Mouse (Mus musculus) hindbrain, embryonic 15.5 days (tissue): Measurements from ENCODE around the gene Trim34b. TPM values are rescaled to one million over a fixed set of nuclear protein-coding genes. Genes with fewer than 3 reads are reported as not detected.
"Not testable (repeated sequence)": the region's sequence is repeated elsewhere in the genome, so short reads cannot be mapped to it uniquely, and the experiment has no call there.

Source experiments
- ATAC-seq: fragments of 200-750 bp; cut with Nextera tagmentation; 2 replicates; pipeline ENCODE4 v1.8.0; 2017; ENCODE audit warnings: low read depth, moderate number of reproducible peaks, moderate TSS enrichment; ENCODE audit not compliant: low FRiP score
- H3K27ac ChIP-seq: fragments of 300-500 bp; sonication (generic); replicated peaks from 2 replicates; pipeline ENCODE4 v1.5.1; 2015; ENCODE audit warnings: mild to moderate bottlenecking, inconsistent platforms
- H3K27me3 ChIP-seq: fragments of 300-500 bp; sonication (generic); 2 replicates; pipeline ENCODE4 v1.6.1; 2015; ENCODE audit warnings: control low read depth, inconsistent platforms
- H3K36me3 ChIP-seq: fragments of 300-500 bp; sonication (generic); 2 replicates; pipeline ENCODE4 v1.6.1; 2015; ENCODE audit warnings: control low read depth, inconsistent platforms
- H3K4me1 ChIP-seq: fragments of 300-500 bp; sonication (generic); replicated peaks from 2 replicates; pipeline ENCODE4 v1.6.1; 2015; ENCODE audit warnings: control low read depth, inconsistent platforms
- H3K4me2 ChIP-seq: fragments of 300-500 bp; sonication (generic); 2 replicates; pipeline ENCODE4 v1.6.1; 2015; ENCODE audit warnings: moderate library complexity, mild to moderate bottlenecking, inconsistent platforms
- H3K4me3 ChIP-seq: fragments of 300-500 bp; sonication (generic); 2 replicates; pipeline ENCODE4 v1.5.1; 2015; ENCODE audit warnings: mild to moderate bottlenecking, inconsistent platforms
- H3K9ac ChIP-seq: fragments of 300-500 bp; sonication (generic); 2 replicates; pipeline ENCODE4 v1.6.1; 2015; ENCODE audit warnings: inconsistent platforms
- H3K9me3 ChIP-seq: fragments of 300-500 bp; sonication (generic); 2 replicates; pipeline ENCODE4 v1.6.1; 2016; ENCODE audit warnings: control low read depth, inconsistent platforms
- WGBS: fragments of 180-500 bp; shearing (Covaris S2); methylation state at CpG from one replicate; pipeline ENCODE4 v1.1.7; 2015; 5-methylcytosine and 5-hydroxymethylcytosine counted together
- polyA plus RNA-seq: library from polyadenylated mRNA; unstranded; fragments of >200 nt; fragmentation: Nextera tagmentation; extraction: Ambion mirVana; gene quantifications from 2 replicates; pipeline ENCODE4 v1.2.1, GENCODE M21; 2015

Trim34b gene
- polyA plus RNA-seq: not detected in 2 replicates

DNA sequence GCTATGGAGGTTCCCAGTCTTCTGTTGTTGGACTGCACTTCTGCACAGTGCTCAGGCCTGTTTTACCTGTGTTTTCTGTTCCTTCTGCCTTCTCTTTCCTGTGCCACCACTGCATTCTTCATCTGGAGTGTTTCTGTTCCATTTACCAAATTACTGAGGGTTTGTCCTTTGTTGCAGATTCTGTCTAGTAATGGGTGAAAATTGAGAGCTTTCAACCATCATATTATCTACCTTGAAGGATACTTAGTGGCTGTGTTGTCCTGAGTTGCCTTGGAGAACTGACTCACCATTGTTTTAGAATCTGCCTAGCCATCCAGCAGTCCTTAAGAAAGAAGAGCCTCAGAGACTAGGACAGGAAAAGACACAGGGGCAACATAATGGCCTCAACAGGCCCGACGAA, at the start of gene Trim34b:
Gene Trim34b (plus strand): TSS at position 301 of the 400 bp plus-strand sequence.
- not testable (repeated sequence) for ATAC-seq, H3K27ac ChIP-seq, H3K36me3 ChIP-seq, H3K4me3 ChIP-seq, H3K9ac ChIP-seq, H3K4me1 ChIP-seq, H3K9me3 ChIP-seq, H3K27me3 ChIP-seq, H3K4me2 ChIP-seq
- 85% methylated on average over 2 of the region's 2 CpGs for WGBS

DNA sequence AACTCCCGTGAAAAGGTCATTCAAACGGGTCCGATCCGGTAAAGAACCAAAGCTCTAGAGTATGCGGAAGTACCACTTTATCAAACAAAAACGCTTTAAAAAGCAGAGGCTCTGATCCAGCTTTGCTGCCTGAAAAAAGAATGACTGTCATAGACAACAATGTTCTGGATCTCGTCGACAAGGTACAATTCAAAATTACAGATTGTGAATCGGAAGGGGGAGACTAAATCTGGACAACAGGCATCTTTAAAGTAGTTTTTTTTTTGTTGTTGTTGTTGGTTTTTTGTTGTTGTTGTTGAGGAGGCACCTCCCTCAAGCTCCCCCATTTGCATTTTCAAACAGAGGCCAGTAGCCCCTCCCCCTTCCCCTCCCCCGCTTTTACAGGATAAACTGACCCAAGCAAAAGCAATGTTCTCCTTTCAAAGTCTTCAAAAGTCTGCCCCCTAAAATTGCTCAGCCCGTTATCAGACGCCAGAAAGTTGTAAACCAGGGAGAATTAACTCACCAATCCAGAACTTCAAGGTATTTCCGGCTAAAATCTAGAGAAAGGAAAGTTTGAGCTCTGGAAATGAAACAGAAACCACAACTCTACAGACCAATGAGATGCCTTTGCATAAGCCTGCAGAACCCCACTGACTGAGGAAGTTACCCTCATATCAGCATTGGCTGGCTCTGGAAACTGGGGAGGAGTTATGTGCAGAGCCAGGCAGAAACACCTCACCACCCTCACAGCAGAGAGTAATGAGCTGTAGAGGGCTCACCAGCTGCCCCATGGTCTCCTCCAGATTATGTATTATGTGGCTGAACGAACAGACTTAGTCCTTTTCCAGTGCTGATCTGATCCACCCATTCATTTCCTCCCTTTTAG, 41.5 kb upstream of the Trim34b start, which contains the start of gene Trim5:
Gene Trim5 (minus strand): TSS at position 519 of the 868 bp plus-strand sequence.
- 0 out of 2 replicates have a peak within 1 kb of the TSS, but pooled peaks have one; percentile 16 for H3K4me2 ChIP-seq
- not testable (repeated sequence) for H3K4me1 ChIP-seq
- 39% methylated on average over 14 of the region's 14 CpGs for WGBS

DNA sequence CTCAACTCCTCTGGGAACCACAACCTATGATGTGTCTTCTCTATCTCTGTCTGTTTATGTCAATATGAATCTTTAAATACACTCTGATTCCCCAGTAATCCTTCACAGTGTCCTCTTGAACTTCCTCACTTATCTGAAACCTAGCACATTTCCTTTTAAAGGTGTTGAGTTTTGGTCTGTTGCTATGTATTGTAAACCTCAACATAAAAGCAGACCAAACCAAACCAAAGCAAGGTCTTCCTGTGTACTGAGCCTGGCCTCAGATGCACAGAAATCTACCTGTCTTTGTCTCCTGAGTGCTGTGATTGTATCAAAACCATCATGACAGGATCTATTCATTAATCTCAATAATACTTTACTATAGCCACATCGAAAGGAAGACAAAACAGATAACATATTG, 38.6 kb upstream of the Trim34b start:
- Histone ChIP-seq H3K9ac (no peak overlapping the region), H3K27ac (no peak overlapping the region), H3K27me3 (no peaks in the 10 kb centered on the region), H3K4me1 (no peaks in the 10 kb centered on the region), H3K9me3 (no peaks in the 10 kb centered on the region), H3K36me3 (no peaks in the 10 kb centered on the region), H3K4me3 (no peak overlapping the region), H3K4me2 (no peak overlapping the region)
- no peak for ATAC-seq
- 87% methylated on average over 1 of the region's 1 CpGs for WGBS

More for the DNA sequence above, 41.5 kb upstream of the Trim34b start, which contains the start of gene Trim5:
- not testable (repeated sequence) for ATAC-seq, H3K4me3 ChIP-seq, H3K36me3 ChIP-seq, H3K9me3 ChIP-seq, H3K27me3 ChIP-seq, H3K9ac ChIP-seq, H3K27ac ChIP-seq

DNA sequence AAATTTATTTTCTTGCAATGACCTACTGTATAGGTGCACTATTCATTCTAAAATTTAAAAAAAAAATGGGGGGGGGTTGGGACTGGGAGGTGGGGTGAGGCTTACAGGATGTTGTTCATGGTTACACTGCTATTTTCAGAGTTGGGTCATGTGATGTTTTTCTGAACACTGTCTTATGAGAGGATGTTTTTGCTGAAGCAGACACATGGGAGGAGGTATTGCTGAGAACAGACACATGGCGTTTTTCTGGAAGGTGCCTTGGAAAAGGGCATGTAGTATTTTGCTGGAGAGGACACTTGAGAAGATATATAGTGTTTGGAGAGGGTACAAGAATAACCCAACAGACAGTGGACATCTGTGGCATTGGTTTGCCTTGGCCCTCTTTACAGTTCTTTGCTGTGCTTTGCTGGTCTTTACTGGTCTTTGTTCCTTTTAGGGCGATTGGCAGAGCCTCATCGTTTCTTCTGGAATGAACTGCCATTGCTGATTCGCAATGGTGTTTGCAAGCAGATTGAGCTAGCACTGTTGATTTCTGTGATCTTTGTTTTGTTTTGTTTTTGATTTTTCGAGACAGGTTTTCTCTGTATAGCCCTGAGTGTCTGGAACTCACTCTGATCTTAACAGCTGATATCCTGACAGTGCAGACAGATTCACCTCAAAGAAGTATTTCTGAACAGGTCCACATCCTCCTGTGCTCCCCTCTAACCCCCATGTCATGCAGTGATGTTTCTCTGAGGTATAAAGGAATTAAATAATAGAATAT, 37.5 kb upstream of the Trim34b start:
- Histone ChIP-seq H3K4me2 (no peak overlapping the region), H3K9ac (no peak overlapping the region), H3K4me1 (no peaks in the 10 kb centered on the region), H3K36me3 (no peaks in the 10 kb centered on the region), H3K4me3 (no peak overlapping the region), H3K9me3 (no peaks in the 10 kb centered on the region), H3K27me3 (no peaks in the 10 kb centered on the region), H3K27ac (no peak overlapping the region)
- no peak for ATAC-seq
- WGBS: 86% methylated on average over 5 of the region's 5 CpGs

DNA sequence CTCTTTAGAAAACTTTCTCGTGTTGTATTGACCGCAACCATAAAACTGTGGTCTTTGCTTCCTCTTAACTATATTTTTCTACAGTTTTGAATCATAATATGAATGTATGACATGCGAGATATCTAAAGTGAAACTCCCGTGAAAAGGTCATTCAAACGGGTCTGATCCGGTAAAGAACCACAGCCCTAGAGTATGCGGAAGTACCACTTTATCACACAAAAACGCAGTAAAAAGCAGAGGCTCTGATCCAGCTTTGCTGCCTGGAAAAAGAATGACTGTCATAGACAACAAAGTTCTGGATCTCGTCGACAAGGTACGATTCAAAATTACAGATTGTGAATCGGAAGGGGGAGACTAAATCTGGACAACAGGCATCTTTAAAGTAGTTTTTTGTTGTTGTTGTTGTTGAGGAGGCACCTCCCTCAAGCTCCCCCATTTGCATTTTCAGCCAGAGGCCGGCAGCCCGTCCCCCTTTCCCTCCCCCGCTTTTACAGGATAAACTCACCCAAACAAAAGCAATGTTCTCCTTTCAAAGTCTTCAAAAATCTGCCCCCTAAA, 14.4 kb upstream of the Trim34b start:
- WGBS: 15% methylated on average over 15 of the region's 15 CpGs
- peak overlapping the region; percentile 36 for H3K4me2 ChIP-seq
- no peaks in the 10 kb centered on the region for H3K27me3 ChIP-seq
- no peak overlapping the region for H3K9ac ChIP-seq
- H3K36me3 ChIP-seq: no peaks in the 10 kb centered on the region
- peak overlapping the region; percentile 30 for H3K4me3 ChIP-seq
- no peak overlapping the region for H3K27ac ChIP-seq
- H3K9me3 ChIP-seq: no peaks in the 10 kb centered on the region
- no peaks in the 10 kb centered on the region for H3K4me1 ChIP-seq
- ATAC-seq: no peak

DNA sequence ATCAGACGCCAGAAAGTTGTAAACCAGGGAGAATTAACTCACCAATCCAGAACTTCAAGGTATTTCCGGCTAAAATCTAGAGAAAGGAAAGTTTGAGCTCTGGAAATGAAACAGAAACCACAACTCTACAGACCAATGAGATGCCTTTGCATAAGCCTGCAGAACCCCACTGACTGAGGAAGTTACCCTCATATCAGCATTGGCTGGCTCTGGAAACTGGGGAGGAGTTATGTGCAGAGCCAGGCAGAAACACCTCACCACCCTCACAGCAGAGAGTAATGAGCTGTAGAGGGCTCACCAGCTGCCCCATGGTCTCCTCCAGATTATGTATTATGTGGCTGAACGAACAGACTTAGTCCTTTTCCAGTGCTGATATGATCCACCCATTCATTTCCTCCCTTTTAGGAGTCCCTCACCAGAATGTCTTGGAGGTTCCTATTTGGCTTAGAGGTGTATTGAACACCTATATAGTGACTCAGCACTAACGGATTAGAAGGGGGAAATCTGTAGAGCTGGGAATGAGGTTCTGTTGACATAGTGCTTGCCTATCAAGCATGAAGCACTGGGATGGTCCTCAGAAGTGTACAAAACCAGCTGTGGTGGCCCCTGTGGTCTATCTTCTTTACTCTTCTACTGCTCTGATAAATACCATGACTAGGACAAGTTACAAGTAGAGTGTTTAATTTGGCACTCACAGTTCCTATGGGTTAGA, 13.7 kb upstream of the Trim34b start, which contains the start of gene Trim12a:
Gene Trim12a (minus strand): TSS at position 98 of the 712 bp plus-strand sequence.
- Histone ChIP-seq H3K4me3 (peak within 1 kb of the TSS; percentile 30), H3K4me2 (peak within 1 kb of the TSS; percentile 36)
- not testable (repeated sequence) for H3K9me3 ChIP-seq, H3K27me3 ChIP-seq, H3K4me1 ChIP-seq, H3K9ac ChIP-seq, H3K27ac ChIP-seq, H3K36me3 ChIP-seq, ATAC-seq
- WGBS: 32% methylated on average over 4 of the region's 4 CpGs

DNA sequence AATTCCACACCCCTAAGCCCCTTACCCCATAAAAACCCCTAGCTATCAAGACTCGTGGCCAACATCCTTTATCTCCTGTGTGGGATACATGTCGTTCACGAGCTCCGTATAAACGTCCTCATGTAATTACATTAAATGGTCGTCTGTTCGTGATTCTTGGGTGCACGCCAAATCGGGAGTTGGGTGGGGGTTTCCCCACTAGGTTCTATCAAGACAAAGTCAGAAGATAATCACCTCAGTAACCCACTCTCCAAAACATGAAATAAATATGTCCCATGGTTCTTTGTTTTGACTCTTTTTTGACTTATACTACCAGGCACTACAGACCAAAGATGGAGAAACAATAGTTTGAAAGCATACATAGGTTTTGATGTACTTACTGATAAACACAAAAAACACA, 7.2 kb upstream of the Trim34b start:
- H3K4me1 ChIP-seq: no peaks in the 10 kb centered on the region
- no peaks in the 10 kb centered on the region for H3K9me3 ChIP-seq
- 79% methylated on average over 9 of the region's 9 CpGs for WGBS
- no peak for ATAC-seq
- H3K9ac ChIP-seq: no peak overlapping the region
- H3K27me3 ChIP-seq: no peaks in the 10 kb centered on the region
- no peaks in the 10 kb centered on the region for H3K36me3 ChIP-seq
- H3K27ac ChIP-seq: no peak overlapping the region
- no peak overlapping the region for H3K4me3 ChIP-seq
- no peak overlapping the region for H3K4me2 ChIP-seq

DNA sequence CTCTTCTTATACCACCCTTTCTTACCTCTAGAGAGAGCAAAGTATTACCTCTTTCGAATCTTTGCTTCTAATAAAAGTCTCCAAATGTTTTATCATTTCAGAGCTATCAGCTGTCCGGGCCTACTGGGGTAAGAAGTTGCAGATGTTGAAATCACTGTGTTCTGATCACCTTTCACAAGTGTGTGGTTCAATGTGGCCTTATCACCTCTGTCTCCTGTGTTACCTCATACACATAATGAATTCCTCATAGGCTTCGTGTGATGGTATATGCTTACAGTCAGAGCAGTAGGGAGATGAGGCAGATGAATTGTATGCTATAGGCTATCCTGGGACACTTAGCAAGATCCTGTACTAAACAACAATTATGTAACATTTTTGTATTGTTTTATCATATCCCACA, 6.3 kb downstream of the Trim34b start:
- not testable (repeated sequence) for H3K27ac ChIP-seq, H3K4me1 ChIP-seq, H3K4me3 ChIP-seq, H3K4me2 ChIP-seq, H3K9ac ChIP-seq, ATAC-seq, H3K27me3 ChIP-seq, H3K36me3 ChIP-seq, H3K9me3 ChIP-seq
- 95% methylated on average over 3 of the region's 3 CpGs for WGBS

DNA sequence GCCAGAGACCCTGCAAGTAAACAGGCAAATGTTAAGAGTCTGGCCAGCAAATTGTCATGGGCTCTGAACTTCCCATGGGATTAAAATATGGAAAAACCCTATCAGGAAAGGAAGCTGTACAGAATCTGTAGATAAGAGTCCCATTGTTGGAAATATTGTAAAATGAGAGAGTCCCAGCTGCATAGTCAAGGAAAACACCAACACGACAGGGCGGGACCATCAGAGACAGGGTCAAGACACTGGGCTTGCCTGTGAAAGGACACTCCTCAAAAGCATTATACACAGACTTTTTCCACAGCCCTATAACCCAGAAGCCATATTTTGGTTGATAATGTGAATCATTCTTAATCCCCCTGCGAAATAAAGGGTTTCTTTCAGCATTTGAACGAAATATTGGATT, 11.5 kb downstream of the Trim34b start:
- H3K9ac ChIP-seq, H3K9me3 ChIP-seq, H3K27ac ChIP-seq, H3K27me3 ChIP-seq, H3K4me1 ChIP-seq, H3K36me3 ChIP-seq, H3K4me3 ChIP-seq, H3K4me2 ChIP-seq, ATAC-seq: not testable (repeated sequence)
- 91% methylated on average over 4 of the region's 4 CpGs for WGBS

DNA sequence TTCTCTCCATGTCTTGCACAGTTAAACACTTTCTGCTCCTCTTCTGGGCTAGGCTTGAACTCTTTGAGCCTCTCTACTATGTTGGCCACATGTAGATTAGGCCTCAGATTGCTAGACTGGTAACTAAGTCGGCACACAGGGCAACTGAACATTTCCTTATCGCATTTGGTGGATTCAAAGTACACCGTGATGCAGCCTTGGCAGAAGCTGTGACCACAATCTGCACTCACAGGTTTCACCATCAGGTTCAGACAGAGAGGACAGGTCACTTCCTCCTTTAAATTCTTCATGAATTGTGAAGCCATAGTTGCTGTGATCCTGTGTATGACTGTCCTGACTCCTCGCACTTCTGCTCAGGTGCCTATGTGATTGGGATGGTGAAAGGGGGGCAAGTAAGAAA, 18.8 kb downstream of the Trim34b start:
- WGBS: 87% methylated on average over 4 of the region's 4 CpGs
- H3K27me3 ChIP-seq, H3K4me1 ChIP-seq: not testable (repeated sequence)

DNA sequence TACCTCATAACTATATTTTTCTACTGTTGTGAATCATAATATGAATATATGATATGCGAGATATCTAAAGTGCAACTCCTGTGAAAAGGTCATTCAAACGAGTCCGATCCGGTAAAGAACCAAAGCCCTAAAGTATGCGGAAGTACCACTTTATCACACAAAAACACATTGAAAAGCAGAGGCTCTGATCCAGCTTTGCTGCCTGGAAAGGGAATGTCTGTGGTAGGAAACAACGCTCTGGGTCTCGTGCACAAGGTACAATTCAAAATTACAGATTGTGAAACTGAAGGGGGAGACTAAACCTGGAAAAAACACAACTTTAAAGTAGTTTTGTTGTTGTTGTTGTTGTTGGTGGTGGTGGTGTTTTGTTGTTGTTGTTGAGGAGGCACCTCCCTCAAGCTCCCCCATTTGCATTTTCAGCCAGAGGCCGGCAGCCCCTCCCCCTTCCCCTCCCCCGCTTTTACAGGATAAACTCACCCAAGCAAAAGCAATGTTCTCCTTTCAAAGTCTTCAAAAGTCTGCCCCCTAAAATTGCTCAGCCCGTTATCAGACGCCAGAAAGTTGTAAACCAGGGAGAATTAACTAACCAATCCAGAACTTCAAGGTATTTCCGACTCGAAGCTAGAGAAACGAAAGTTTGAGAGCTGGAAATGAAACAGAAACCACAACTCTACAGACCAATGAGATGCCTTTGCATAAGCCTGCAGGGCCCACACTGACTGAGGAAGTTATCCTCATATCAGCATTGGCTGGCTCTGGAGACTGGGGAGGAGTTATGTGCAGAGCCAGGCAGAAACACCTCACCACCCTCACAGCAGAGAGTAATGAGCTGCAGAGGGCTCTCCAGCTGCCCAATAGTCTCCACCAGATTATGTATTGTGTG, 23.7 kb downstream of the Trim34b start, which contains the start of gene Trim12c:
Gene Trim12c (minus strand): TSS at position 646 of the 883 bp plus-strand sequence.
- no peaks in the 10 kb centered on the region for H3K9me3 ChIP-seq
- H3K4me1 ChIP-seq: no peaks in the 10 kb centered on the region
- H3K27ac ChIP-seq: no peak within 1 kb of the TSS
- 13% methylated on average over 14 of the region's 14 CpGs for WGBS
- H3K27me3 ChIP-seq: no peaks in the 10 kb centered on the region
- H3K36me3 ChIP-seq: no peaks in the 10 kb centered on the region
- no peak within 1 kb of the TSS for H3K9ac ChIP-seq
- peak within 1 kb of the TSS; percentile 44 for H3K4me2 ChIP-seq
- peak; percentile 93 for ATAC-seq
- H3K4me3 ChIP-seq: peak within 1 kb of the TSS; percentile 28

More for the DNA sequence above, 18.8 kb downstream of the Trim34b start:
- H3K9ac ChIP-seq, H3K9me3 ChIP-seq, H3K4me3 ChIP-seq, H3K4me2 ChIP-seq, ATAC-seq, H3K36me3 ChIP-seq, H3K27ac ChIP-seq: not testable (repeated sequence)
